Mouse (Mus musculus): ENCODE measurements around the gene Poglut1.
"Not testable (repeated sequence)": the region's sequence is repeated elsewhere in the genome, so short reads cannot be mapped to it uniquely, and the experiment has no call there.

Gene Poglut1

DNA sequence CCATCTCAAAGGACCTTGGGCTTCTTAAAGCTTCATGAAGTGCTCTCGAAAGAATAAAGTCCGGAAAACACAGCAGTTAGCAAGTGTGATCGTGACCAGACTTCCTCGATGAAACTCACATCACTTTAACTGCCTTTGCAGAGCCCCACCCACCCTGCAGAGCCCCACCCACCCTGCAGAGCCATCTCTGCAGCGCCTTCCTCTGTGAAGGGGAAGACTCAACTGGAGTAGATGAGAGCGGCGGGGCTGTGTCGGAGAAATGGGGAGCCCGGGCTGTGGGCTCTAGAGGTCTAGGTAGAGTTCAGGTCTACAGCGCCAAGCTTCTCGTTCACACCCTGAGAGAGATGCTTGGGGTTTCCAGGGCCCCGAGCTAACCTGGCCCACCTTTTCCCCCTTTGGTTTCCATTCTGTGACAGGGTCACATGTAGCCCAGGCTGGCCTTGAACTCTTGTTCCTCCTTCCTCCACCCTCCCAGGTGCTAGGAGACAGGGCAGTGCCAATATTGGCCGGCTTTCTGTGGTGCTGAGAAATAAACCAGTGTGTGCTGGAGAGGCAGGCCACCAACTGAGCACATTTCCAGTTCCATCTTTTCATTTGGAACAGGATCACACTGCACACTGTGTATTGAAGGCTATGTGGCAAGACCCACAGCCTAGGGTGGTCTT, 11.2 kb downstream of the Poglut1 start:
- no peak for DNase-seq (ENCODE audit: extremely low spot score, low read depth, low spot score)

DNA sequence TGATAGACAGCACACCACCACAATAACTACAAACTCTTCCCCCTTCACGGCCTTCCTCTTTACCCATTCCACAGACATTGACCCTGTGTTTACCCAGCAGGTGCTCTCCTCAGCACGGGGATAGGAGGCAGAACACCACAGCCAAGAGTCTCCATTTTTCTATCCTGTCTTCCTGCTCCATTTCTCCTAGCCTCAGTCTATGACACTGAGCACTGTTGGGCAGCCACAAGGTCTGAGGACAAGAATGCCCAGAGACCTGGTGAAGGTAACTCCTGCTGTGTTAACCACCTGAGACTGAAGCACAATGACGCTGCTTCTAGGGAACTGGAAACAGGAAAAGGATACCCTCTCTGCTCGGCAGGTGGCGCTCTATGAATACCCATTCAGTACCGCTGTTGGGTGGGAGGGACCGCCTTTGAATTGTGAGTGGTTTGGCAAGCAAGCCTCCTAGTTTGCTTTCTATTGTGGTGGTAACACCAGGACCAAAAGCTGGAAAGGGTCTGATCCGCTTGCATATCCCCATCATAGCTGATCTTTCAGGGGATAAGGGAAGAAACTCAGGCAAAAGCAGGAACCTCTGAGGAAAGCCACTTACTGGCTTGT, 13.4 kb downstream of the Poglut1 start:
- no peak for DNase-seq (ENCODE audit: extremely low spot score, low read depth, low spot score)

DNA sequence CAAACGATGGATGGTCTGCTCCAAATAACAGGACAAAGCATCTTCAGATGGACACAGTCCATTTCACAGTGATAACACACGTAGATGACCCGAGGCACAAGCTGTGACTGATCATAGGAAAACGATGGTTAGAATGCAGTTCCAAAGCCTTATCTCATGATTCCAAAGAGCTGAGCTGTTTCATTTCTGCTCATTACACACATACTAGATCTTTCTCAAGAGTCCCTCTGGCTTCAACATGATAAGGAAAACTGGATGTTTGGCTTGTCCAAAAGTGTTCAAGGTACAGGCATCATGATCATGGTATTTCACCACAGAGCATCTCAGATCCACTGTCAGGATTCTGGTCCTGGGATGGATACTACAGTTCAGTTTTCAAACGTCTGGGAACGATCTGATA, 23.8 kb downstream of the Poglut1 start:
- no peak for DNase-seq (ENCODE audit: extremely low spot score, low read depth, low spot score)

DNA sequence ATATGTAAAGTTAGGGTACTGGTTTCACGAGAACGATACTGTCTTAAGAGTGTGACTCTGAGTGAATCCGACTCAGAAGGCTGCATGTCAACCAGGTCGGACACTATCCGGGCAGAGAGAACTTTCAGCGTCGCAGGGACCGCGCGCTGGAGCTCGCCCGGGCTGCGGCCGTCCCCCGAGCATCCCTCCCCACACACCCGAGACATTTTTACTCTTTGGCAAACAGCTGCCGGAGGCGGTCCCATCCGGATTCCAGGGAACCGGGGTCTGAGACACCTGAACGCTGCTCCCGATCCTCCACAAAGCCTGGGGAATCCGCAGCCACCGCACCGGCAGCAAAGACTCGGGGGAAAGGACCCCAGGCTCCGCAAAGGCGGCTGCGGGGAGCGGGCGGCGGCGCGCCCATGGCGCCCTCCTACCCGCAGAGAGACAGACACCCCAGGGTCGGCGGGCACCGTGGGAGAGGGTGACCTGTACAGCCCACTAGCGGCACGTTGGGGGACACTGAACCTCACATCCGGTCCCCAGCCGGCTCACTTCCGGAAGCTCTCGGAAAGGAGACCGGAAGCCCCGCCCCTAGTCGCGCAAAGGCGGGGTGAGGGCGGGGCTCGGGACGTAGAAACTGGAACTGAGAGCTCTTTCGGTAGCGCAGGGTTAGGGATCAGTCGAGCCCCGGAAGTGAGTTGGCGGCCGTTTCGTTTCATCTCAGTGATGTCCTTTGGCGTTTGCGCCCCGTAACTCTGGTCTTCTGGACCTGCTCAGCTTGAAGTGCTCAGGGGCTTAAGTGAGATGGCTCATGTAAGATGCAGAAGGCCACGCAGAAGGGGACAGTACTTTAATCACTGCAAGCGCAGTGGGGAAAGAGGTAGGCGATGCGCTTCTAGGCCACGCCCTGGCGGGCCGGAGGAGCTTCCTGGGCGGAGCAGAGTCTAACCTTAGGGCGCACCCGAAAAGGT, 27.7 kb downstream of the Poglut1 start, which contains the start of gene Timmdc1:
Timmdc1 (minus strand) TSS at position 535 of the 956 bp plus-strand sequence.
- DNase-seq (ENCODE audit: extremely low spot score, low read depth, low spot score): peak; percentile 73

DNA sequence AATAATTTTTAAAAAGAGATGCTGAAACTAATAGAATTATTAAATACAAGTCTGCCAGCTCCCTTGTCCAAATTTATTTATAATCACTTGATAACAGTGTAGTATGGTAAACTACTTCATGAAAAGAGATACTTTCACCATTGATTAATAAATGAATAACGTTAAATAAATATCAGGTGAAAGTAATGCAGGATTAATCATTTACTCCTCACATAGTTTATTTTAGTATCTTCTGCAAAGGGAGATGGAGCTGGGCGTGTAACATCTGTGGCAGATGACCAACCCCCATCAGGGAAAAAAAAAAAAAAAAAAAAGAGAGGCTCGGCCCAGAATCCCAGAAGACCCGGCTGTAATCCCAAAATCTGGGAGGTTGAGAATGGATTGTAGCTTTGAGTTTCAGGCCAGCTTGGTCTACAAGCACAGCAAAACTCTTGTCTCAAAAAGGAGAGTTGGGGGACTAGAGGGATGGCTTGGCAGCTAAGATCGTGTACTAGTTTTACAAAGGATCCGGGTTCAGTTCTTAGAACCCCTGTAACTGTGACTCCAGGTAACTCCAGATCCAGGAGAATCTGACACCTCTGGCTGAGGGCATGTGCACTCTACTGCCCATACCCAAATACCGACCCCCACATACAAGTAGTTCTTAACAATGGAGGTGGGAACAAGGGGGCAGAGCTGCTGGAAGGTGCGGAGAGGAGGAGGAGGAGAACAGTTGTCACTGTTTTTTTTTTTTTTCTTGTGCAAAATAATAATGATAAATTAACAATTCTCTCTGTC, 28.7 kb downstream of the Poglut1 start:
- DNase-seq (ENCODE audit: extremely low spot score, low read depth, low spot score): no peak

DNA sequence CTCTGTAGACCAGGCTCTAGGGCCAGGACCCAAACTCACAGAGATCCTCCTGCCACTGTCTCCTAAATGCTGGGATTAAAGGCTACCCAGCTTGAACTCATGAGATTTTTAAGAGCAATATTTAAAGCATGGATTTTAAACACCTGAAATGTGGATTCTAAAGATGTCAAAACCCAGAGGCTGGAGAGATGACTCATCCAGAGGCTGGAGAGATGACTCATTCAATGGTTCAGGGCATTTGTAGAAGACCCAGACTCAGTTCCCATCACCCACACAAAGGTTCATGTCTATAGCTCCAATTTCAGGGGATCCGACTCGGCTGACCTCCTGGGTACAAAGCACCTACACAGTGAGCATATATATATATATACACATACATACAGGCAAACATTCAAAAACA, 30.9 kb downstream of the Poglut1 start:
- no peak for DNase-seq (ENCODE audit: extremely low spot score, low read depth, low spot score)

DNA sequence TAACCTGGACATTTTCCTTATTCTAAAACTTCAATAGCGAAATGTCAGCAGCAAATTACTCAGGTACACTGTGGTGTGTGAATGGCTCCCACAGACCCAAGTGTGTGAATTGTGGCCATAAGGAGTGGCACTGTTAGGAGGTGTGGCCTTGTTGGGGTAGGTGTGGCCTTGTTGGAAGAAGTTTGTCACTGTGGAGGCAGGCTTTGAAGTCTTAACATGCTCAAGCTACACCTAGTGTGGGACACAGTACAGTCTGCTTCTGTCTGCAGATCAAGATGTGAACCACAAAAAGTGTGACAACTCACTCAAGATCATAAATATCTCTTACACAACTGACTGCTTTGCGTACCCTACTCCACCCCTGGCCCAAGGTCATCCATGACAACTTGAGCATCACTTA, 39.2 kb downstream of the Poglut1 start:
- DNase-seq (ENCODE audit: extremely low spot score, low read depth, low spot score): no peak

DNA sequence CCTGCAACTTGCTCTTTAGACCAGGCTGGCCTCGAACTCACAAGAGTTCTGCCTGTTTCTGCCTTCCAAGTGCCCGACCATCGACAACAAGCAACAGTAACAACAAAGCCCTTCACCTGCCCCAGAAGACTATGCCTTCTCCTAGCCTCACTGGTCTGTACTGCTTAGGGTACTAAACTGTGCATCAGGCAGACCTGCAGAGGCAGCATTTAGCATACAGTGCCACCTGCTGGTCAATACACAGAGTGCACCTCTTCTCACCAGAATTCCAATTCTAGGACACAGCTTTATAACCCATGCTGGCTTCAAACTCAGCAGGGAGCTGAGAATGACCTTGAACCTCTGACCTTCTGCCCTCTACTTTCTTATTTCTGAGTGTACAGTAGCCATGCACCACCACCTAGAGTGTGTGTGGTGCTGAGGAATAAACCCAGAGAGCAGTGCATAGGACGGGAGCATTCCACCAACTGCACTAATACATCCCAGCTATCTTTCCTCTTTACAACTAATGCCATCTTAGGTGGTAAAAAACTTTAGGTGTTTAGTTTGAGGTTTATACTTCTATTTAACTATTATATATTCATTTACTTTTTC, 43.9 kb downstream of the Poglut1 start:
- DNase-seq (ENCODE audit: extremely low spot score, low read depth, low spot score): no peak

DNA sequence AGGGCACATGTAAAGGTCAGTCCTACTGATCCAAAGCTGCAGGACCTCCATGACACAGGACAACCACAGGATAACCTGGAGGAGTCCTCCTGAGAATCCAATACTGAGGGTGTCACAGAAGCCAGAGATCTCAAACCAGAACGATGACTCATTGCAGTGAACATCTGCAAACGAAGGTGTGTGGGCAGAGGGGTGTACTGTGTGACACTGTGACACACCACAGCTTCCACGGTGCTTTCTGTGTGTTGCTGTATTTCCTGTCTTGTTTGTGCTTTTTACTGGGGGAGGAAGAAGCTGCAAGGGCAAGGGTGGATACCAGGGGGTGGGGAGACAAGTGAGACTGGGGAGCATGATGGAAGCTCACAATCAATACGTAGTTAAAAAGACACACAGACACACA, 46.5 kb downstream of the Poglut1 start:
- no peak for DNase-seq (ENCODE audit: extremely low spot score, low read depth, low spot score)

DNA sequence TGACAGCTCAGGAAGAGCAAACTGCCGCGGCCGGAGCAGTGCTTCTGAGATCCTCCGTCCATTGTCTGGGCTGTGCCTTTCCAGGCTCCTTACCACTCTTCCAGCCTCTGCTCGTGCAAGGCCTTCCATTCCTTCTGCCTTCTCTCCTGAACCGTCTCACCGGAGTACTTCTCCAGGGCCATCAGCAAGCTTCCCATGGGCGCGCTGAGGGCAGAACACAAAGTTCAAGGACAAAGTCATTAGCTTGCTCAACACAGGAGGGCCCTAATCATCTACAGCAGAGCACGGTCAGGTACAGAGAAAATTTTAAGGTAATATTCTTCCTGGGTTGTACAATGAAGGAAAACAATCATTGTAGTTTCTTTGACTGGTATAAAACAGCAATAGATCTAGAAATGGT, 47.6 kb downstream of the Poglut1 start:
- no peak for DNase-seq (ENCODE audit: extremely low spot score, low read depth, low spot score)

DNA sequence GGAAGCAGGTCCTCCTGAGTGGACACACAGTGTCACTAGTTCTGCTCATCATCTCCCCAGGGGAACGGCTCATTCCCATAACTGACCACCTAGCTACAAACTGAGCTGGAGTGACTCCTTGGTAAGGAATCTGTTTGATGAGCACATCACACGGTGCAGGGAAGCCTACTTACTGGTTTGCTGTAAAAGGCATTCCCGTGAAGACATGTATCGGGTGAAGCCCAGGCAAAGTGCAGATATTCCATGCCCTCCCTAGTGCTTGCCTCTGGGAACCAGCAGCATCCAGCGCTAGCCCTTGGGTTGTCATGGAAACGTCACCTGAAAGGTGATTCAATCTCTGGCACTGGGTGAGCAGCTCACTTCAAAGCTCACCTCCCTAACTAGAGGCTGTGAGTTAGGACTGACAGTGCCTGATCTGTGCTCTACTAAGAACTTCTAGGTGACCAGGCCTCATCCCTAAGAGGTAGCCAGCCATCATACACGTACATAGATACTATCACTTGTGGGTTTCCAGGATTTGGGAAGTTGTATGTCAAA, 53.4 kb downstream of the Poglut1 start:
- DNase-seq (ENCODE audit: extremely low spot score, low read depth, low spot score): no peak

DNA sequence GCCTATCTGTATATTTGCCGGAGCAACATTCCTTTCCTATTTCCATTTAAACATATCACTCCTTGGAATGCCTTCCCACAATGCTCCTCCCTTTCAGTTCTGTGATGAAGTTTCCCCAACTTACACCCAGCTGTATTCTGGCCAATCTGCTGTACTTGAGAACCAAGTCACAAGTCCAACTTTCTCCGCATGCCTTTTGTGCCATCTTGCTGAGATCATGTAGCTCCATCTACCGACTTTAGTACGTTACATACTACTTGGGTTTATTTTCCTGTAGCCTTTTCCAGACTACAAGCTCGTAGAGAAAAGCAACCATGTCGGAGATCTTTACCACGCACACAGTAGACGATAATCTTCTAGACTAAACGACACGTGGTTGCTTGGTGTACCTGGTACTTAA, 56.2 kb downstream of the Poglut1 start:
- no peak for DNase-seq (ENCODE audit: extremely low spot score, low read depth, low spot score)

DNA sequence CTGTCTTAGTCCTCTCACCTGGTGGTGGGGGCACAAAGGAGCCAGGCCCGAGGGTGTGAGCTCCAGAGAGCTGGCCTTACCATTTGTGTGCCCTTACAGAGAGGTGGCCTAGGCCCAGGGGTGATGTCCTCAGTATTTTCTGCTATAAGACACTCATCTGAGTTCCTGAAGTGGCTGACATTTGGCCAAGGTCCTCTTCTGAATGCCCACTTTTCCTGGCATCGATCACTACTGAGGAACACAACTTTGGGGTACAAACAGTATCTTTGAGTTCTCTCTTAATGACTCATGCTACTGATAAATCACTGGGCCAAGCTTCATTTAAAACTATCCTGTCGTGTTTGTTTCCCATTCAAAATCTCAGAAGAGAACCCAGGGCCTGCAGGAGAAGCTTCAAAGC, 57.5 kb downstream of the Poglut1 start:
- DNase-seq (ENCODE audit: extremely low spot score, low read depth, low spot score): no peak

DNA sequence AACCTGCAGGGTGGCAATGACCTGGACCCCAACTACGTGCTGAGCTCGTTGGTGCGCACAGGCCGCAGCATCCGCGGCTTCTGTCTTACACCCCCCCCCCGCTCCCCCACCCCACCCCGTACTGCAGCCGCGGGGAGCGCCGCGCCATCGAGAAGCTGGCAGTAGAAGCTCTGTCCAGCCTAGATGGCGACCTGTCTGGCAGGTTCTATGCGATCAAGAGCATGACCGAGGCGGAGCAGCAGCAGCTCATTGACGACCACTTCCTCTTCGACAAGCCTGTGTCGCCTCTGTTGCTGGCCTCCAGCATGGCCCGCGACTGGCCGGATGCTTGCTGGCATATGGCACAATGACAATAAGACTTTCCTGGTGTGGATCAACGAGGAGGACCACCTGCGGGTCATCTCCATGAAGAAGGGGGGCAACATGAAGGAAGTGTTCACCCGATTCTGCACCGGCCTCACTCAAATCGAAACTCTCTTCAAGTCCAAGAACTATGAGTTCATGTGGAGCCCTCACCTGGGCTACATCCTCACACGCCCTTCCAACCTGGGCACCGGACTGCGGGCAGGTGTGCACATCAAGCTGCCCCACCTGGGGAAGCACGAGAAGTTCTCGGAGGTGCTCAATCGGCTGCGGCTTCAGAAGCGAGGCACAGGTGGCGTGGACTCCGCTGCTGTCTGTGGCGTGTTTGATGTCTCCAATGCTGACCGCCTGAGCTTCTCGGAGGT, 66.3 kb downstream of the Poglut1 start:
- DNase-seq (ENCODE audit: extremely low spot score, low read depth, low spot score): no peak

DNA sequence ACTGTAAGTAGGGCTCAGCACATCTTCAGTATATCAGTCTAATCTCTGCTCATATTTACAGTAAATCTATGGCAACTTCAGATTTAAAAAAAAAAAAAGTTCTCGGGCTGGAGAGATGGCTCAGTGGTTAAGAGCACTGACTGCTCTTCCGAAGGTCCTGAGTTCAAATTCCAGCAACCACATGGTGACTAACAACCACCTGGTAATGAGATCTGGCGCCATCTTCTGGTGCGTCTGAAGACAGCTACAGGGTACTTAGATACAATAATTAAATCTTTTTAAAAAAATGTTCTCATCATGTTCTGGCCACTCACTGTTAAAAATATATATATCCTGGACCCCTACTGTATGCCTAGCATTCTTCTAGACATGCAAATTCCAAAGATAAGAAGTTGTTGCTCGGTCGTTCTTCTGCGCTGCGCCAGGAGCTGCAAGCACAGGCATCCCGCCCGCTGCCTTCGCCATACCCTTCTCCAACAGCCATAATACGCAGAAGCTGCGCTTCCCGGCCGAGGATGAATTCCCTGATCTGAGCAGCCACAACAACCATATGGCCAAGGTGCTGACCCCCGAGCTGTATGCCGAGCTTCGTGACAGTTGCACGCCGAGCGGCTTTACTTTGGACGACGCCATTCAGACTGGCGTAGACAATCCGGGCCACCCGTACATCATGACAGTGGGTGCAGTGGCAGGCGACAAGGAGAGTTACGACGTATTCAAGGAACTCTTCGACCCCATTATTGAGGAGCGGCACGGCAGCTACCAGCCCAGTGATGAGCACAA, 67.1 kb downstream of the Poglut1 start:
- DNase-seq (ENCODE audit: extremely low spot score, low read depth, low spot score): no peak

DNA sequence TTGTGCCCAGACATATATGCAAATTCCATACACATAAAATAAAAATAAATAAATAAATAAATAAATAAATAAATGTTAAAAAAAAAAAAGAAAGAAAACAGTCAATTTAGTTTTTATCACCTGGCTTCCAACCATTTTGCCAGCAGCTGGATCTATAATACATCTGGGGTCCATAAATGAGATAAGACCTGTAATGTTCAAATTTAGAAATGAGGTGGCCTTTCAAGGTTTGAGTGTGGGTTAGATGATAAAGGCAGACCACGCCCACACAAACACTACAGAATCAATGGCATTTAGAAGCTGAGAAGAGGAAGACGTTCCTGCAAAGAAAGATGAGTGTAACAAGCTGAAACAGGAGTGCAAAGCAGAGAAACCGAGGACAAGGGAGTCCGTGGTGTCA, 68.7 kb downstream of the Poglut1 start:
- no peak for DNase-seq (ENCODE audit: extremely low spot score, low read depth, low spot score)

DNA sequence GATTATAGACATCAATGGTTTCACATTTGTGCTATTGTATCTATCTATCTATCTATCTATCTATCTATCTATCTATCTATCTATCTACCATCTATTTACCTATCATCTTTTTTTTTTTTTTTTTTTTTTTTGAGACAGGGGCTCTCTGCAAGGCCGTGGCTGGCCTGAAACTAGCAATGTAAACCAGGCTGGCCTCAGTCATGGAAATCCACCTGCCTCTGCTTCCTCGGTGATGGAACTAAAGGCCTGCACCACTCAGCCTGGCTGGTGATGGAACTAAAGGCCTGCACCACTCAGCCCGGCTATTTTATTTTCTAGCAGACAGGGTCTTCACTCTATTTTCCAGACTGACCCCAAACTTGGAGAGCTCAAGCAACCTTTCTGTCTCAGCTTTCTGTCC, 71.8 kb downstream of the Poglut1 start:
- no peak for DNase-seq (ENCODE audit: extremely low spot score, low read depth, low spot score)

DNA sequence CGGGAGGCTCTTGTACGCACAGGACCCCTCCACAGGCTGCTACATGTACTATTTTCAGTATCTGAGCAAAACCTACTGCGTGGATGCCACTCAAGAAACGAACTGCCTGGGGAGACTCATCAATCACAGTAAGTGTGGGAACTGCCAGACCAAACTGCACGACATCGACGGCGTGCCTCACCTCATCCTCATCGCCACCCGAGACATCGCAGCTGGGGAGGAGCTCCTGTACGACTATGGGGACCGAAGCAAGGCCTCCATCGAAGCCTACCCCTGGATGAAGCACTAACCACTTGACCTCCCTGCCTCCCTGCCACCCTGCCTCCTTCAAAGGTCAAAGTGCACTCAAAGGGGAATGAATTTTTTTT, 72.8 kb downstream of the Poglut1 start:
- not testable (repeated sequence) for DNase-seq (ENCODE audit: extremely low spot score, low read depth, low spot score)

Measured in hindlimb bud, embryonic 11.5 days (tissue).